Mouse (Mus musculus): ENCODE measurements around the gene Ahdc1.

Gene Ahdc1

DNA sequence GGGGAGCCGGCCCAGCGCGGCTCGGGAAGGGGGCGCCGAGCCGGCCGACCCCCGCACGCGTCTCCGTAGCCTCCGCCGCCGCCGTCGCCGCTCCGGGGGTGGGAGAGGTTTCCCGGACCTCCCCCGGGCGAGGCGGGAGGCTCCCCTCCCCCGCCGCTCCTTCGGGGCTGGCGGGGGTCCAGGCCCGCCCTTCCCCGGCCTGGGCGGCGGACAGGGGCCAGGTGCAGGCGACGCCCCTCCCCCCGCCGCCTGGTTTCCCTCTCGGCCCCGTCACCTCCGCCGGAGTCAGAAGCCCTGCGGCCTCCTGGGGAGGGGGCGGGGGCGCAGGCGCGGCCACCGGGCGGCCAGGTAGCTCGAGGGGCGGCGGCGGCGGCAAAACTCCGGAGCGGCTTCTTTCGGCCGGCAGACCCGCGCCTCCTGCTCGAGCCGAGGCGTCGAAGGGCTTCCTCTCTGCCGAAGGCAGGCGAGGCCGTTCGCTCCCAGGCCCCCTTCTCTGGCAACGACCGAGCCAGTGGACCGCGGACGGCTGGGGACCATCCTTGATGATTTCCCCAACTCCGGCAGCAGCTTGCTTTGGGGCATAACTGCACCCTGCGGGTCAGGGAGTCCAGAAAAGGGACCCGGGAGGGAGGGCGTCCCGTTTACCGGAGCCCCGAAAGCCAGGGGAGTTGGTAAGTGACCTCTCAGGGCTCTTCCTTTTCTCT lies 28.2 kb downstream of the Ahdc1 start:
- no peak for DNase-seq (ENCODE audit: low spot score in 2 of 2)

- DNase-seq (ENCODE audit: low spot score in 2 of 2): no peak
These were observed 28.8 kb downstream of the Ahdc1 start for GRCm38 (mm10) chr4:133039832-133040231.

GRCm38 (mm10) chr4:133040241-133040904 lies 29.3 kb downstream of the Ahdc1 start:
- DNase-seq (ENCODE audit: low spot score in 2 of 2): no peak

DNA sequence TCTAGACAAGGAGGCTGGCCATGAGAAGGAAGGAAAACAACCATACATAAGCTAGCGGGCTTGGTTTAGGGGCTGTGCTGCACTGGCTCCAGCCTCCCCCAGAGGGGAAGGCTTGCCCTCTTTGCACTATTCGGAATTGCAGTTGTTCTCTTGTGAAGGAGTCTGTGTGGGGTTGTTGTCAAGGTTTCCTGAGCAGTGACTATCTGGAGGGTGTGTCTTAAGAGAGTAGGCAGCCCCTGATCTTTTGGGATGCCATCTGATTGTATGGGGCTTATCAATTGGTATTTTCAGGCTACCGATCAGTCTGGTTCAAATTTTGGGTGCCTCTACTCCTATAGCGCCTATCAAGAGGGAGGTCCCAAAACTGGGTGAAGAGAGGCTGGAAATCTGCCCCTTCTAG lies 31.2 kb downstream of the Ahdc1 start:
- no peak for DNase-seq (ENCODE audit: low spot score in 2 of 2)

GRCm38 (mm10) chr4:133042651-133043635 lies 31.9 kb downstream of the Ahdc1 start:
- no peak for DNase-seq (ENCODE audit: low spot score in 2 of 2)

DNA sequence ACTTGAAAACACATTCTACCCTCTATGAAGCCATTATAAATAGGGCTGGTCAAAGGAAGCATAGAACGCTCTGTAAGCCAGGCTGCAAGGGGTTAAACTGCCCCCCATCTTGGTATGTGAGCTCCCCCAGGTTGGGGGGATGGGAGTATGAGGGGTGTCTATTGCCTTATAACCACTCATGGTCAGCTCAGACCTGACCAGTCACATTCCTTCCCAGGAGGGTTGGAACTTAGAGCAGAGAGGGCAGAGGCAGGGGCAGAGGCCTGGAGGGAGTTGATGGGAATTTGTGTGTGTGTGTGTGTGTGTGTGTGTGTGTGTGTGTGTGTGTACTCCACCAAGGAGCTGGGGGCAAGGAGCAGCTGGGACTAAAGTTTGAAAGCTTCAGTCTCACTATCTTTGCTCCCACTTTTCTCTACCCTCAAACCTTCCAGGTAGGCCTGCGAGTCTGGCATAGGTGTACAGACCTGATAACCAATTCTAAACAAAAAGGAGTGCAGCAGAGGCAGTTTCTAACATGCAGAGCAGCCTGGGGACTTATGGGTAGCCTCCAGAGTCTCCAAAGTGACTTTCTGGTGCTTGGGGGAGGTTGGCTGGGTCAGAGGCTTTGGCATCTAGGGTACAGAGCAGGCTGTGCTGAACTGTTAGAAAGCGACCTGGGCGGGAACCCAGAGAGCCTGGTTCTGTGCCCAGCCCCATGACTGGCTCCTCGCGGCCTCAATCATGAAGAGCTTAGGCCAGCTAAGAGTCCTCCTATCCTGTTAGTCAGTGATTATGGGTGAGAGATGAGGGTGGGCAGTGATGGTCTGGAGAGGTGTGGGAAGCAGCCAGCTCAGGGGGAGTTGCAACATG lies 33.0 kb downstream of the Ahdc1 start:
- DNase-seq (ENCODE audit: low spot score in 2 of 2): no peak

- DNase-seq (ENCODE audit: low spot score in 2 of 2): no peak
These were observed 33.6 kb downstream of the Ahdc1 start for GRCm38 (mm10) chr4:133044647-133045094.

GRCm38 (mm10) chr4:133045771-133046474 lies 34.9 kb downstream of the Ahdc1 start:
- DNase-seq (ENCODE audit: low spot score in 2 of 2): no peak

DNA sequence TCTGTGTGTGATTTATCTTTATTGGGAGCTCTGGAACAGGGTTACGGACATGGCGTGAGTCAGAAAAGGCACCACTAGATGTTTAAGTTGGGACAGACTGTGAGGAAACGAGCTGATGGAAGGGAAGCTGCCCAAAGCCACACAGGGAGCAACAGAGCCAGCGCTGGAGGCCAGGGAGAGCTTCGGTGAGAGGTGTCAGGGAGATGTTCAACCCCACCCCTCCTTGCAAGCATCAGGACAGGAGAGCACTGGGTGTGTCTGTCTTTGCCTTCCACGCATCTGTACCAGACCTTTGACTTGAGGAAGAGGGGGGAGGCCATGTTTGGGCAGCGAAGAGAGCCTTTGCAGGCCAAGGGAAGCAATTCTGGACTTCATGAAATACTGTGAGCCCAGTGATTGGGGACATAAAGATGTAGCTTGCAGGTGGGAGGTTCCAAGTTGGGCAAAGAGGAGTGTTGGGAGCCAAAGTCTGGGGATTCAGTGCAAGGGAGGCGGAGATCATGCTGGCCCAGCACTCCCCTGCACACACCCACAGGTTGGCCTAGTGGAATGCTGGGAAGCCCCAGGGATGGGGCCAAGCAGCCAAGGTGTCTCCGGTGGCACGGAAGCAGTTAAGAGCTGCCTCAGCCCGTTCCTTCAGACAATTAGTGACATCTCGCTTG lies 35.8 kb downstream of the Ahdc1 start:
- no peak for DNase-seq (ENCODE audit: low spot score in 2 of 2)

GRCm38 (mm10) chr4:133047353-133048105 lies 36.5 kb downstream of the Ahdc1 start:
- no peak for DNase-seq (ENCODE audit: low spot score in 2 of 2)

DNA sequence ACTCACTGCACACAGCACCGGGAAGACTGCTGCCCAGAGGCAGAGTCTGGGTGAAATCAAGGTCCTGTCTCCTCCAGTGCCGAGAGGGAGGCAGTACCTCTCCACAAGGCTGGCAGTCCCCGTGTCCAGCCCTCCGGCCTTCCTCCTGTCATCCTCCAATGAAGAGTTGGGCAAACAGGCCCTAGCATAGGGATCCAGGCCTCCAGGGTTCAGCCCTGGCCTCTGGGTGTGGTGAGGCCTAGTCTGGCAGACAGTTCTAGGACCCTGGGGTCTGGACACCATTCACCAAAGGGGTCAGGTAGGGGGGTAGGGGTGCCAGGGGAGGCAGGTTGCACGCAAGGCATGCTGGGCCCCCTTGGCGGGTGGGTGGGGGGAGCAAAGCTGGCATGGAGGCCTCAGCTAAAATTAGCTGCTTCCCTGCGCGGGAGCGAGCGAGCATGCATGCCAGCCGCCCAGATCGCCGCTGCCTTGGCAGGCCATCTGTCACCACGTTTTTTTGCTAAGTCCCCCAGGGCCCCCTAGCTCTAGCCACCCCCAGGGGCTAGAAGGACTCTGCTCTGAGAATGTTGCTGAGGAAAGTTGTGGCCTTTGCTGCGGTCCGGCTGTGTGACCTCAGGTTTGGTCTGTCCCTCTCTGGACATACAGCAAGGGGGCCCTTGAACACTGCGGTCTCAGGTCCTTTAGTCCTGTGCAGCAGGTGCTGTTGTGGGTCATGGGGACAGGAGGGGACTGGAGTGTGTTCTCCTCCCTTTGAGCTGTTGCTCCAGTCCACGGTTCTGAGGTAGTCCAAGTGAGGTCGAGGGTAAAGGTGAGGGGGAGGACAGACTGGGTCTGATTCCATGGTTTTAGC lies 38.2 kb downstream of the Ahdc1 start:
- no peak for DNase-seq (ENCODE audit: low spot score in 2 of 2)

GRCm38 (mm10) chr4:133050196-133050836 lies 39.3 kb downstream of the Ahdc1 start:
- DNase-seq (ENCODE audit: low spot score in 2 of 2): no peak

- DNase-seq (ENCODE audit: low spot score in 2 of 2): no peak
These were observed 39.9 kb downstream of the Ahdc1 start for GRCm38 (mm10) chr4:133050837-133051549.

- no peak for DNase-seq (ENCODE audit: low spot score in 2 of 2)
These were observed 40.4 kb downstream of the Ahdc1 start for GRCm38 (mm10) chr4:133051550-133051865.

DNA sequence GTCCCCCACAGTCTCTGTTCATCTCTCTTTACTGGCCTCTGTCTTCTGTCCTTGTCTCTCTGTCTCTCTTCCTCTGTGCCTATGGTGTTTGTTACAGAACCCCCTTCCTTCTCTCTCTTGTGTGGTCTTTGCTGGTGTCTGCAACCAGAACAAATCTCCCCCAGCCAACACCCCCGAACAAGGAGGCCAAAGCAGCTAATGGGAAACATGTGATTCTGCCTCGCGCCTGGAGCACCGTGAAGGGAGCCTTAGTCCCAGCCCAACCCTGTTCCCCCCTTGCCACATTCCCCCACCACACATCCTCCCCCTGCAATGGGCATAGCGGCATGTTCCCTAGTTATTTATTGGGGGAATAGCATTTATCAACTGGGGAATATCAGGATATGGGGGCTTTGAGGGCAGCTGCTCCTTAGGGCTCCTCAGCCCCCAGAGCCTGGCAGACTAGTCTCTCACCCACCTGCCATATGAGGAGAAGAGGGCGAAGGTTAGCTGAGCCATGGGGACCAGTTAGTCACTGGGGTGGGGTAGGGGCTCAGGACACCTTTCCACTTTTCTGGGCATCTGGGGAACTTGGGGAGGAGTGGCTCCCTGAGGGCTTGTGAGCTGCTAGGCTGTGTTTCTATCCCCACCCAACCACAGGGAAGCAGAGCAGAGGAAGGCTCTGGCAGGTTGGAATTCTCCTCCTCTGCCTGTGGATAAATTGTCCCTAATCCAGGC lies 41.1 kb downstream of the Ahdc1 start:
- DNase-seq (ENCODE audit: low spot score in 2 of 2): no peak

- DNase-seq (ENCODE audit: low spot score in 2 of 2): no peak
These were observed 42.0 kb downstream of the Ahdc1 start for GRCm38 (mm10) chr4:133052995-133053572.

All from spleen, postnatal 10 days (tissue).